Mouse (Mus musculus) neural tube, embryonic 14.5 days (tissue): ENCODE results near the gene Rock2. TPM values are rescaled to one million over a fixed set of nuclear protein-coding genes. Genes with fewer than 3 reads are reported as not detected.

Source experiments
- ATAC-seq: fragments of 200-750 bp; cut with Nextera tagmentation; 2 replicates; pipeline ENCODE4 v1.8.0; 2017; ENCODE audit warnings: low read depth, mild to moderate bottlenecking, moderate TSS enrichment, moderate library complexity
- H3K27ac ChIP-seq: fragments of 300-500 bp; sonication (generic); 2 replicates; pipeline ENCODE4 v1.5.1; 2014; ENCODE audit warnings: low read depth, mild to moderate bottlenecking, control low read depth, low read length, moderate library complexity, mixed read lengths
- H3K27me3 ChIP-seq: fragments of 300-500 bp; sonication (generic); 2 replicates; pipeline ENCODE4 v1.6.1; 2014; ENCODE audit warnings: low read length; ENCODE audit not compliant: control insufficient read depth, insufficient read depth
- H3K36me3 ChIP-seq: fragments of 300-500 bp; sonication (generic); 2 replicates; pipeline ENCODE4 v1.6.1; 2014; ENCODE audit warnings: low read length, mixed read lengths; ENCODE audit not compliant: control insufficient read depth, insufficient read depth
- H3K4me1 ChIP-seq: fragments of 300-500 bp; sonication (generic); 2 replicates; pipeline ENCODE4 v1.6.1; 2014; ENCODE audit warnings: low read length; ENCODE audit not compliant: control insufficient read depth, insufficient read depth
- H3K4me2 ChIP-seq: fragments of 300-500 bp; sonication (generic); 2 replicates; pipeline ENCODE4 v1.6.1; 2014; ENCODE audit warnings: mild to moderate bottlenecking, low read depth, low read length, control low read depth
- H3K4me3 ChIP-seq: fragments of 300-500 bp; sonication (generic); 2 replicates; pipeline ENCODE4 v1.5.1; 2014; ENCODE audit warnings: low read depth, low read length, control low read depth, mixed read lengths
- H3K9ac ChIP-seq: fragments of 300-500 bp; sonication (generic); replicated peaks from 2 replicates; pipeline ENCODE4 v1.6.1; 2014; ENCODE audit warnings: low read depth, mild to moderate bottlenecking, control low read depth, low read length, mixed read lengths
- H3K9me3 ChIP-seq: fragments of 300-500 bp; sonication (generic); 2 replicates; pipeline ENCODE4 v1.6.1; 2016; ENCODE audit warnings: low read length; ENCODE audit not compliant: control insufficient read depth
- WGBS: fragments of 180-500 bp; shearing (Covaris S2); extraction: QIAGEN DNeasy Blood & Tissue Kit; methylation state at CpG from one replicate; pipeline ENCODE4 v1.1.7; 2014; 5-methylcytosine and 5-hydroxymethylcytosine counted together
- polyA plus RNA-seq: library from polyadenylated mRNA; unstranded; fragments of >200 nt; fragmentation: Nextera tagmentation; extraction: Ambion mirVana; gene quantifications from 2 replicates; pipeline ENCODE4 v1.2.1, GENCODE M21; 2014

Gene Rock2
- polyA plus RNA-seq, 1 experiment from 2014 or later, result 17.9 TPM

DNA sequence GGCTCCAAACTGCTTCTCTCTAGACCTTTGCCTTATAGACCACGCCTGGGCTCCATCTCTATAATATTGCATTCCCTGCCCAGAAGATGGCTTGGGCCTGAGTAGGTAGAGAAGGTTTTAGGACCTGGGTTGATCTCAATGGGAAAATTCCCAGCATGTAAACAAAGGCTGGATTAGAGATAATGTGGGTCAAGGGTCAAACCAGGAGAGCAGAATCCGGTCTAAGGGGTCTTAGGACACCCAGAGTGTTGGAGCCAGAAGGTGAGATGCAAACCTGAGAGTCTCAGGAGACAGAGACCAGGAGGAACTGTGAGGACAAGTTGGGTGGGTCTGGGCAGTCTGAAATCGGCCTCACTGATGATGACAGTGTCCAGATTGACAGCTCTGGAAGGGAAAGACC, 18.0 kb upstream of the Rock2 start:
- no peak for ATAC-seq
- Histone ChIP-seq H3K27ac (no peak overlapping the region), H3K4me1 (no peaks in the 10 kb centered on the region), H3K27me3 (no peaks in the 10 kb centered on the region), H3K9me3 (no peaks in the 10 kb centered on the region), H3K36me3 (no peaks in the 10 kb centered on the region), H3K4me3 (no peak overlapping the region), H3K9ac (no peak overlapping the region), H3K4me2 (no peak overlapping the region)
- 75% methylated on average over 3 of the region's 3 CpGs for WGBS

DNA sequence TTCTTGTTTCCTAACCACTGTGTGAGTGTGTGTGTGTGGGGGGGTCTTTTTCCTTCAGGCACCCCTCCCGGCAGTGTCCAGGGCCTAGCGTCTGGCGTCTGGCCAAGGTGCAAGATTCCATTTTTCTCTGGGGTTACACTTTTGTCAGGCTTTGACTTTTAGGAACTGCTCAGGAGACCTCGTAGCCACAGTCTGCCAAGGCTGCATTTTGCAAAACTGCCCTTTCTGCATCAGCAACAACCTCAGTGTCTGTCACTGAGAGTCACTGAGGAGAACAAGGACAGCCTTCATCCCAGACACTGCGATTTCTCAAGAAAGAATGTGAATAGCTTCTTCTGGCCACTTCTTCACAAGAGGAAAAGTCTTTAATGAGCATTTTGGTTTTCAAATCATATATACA, 17.6 kb upstream of the Rock2 start:
- no peak overlapping the region for H3K27ac ChIP-seq
- no peaks in the 10 kb centered on the region for H3K36me3 ChIP-seq

DNA sequence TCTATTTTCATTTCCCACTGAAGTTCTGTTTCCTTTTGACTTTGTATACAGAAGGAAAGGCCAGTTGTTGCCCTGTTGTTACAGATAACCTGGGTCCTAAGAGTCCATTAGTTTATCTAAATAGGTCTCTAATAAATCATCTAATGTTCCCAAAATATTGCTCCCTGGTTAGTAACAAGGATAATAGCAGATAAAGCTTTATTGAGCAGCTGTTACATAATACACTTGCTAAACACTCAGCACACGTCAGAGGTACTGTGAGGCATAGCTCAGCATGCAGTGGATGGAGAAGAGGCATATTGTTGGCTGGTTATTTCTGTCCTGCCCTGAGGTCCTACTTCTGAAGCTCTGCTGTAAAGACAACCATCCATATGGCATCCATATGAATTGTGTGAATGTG, 17.0 kb upstream of the Rock2 start:
- no peaks in the 10 kb centered on the region for H3K27me3 ChIP-seq
- H3K9ac ChIP-seq, result no peak overlapping the region
- WGBS, result 56% methylated on average over 1 of the region's 1 CpGs
- no peak overlapping the region for H3K4me2 ChIP-seq
- H3K36me3 ChIP-seq, result no peaks in the 10 kb centered on the region
- no peak overlapping the region for H3K27ac ChIP-seq
- no peaks in the 10 kb centered on the region for H3K4me1 ChIP-seq
- H3K9me3 ChIP-seq, result no peaks in the 10 kb centered on the region
- no peak overlapping the region for H3K4me3 ChIP-seq
- no peak for ATAC-seq

More for the DNA sequence above, 17.6 kb upstream of the Rock2 start:
- no peak overlapping the region for H3K9ac ChIP-seq
- no peaks in the 10 kb centered on the region for H3K9me3 ChIP-seq
- WGBS, result 66% methylated on average over 5 of the region's 5 CpGs
- H3K4me1 ChIP-seq, result no peaks in the 10 kb centered on the region
- H3K27me3 ChIP-seq, result no peaks in the 10 kb centered on the region
- no peak for ATAC-seq
- no peak overlapping the region for H3K4me3 ChIP-seq
- H3K4me2 ChIP-seq, result no peak overlapping the region

DNA sequence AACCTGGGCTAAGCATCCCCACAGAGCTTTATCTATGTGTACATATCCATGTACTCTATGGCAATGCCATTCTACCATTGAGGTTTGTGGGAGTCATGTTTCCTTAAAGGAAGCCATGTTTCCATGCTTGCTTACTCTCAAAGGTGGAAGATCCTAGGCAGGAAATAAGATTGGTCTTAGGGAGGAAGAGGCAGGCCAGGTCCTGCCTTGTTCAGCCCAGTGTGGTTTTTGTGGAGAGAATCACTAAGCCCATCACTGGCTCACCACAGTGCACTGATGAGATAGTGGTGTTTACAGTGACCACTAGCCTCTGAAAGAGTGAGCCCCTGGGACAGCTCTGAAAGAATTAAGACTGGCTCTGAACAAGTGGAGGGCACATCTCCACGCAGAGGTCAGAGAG, 15.3 kb upstream of the Rock2 start:
- Histone ChIP-seq H3K9ac (no peak overlapping the region), H3K27me3 (no peaks in the 10 kb centered on the region), H3K4me2 (no peak overlapping the region), H3K36me3 (no peaks in the 10 kb centered on the region), H3K27ac (no peak overlapping the region), H3K4me3 (no peak overlapping the region), H3K4me1 (no peaks in the 10 kb centered on the region), H3K9me3 (no peaks in the 10 kb centered on the region)
- 77% methylated on average over 1 of the region's 1 CpGs for WGBS
- no peak for ATAC-seq

DNA sequence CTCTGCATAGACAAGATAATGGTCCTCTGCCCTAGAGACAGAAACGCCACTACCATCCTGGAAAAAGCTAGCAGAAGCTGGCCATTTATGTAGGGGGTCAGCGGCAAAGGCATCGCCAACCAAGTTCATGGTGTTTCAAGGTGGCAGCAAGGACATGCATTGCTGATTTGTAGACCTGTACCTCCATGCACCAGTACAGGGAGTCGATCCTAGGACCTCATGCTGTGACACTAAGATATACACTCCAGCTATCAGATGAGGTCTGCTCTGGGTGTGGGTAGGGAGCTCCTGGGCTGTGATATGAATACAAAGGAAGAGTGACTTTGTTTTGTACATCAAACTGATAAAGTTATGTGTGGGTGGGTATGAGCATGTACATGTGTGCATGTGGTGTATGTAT, 14.6 kb upstream of the Rock2 start:
- Histone ChIP-seq H3K4me3 (no peak overlapping the region), H3K27me3 (no peaks in the 10 kb centered on the region), H3K36me3 (no peaks in the 10 kb centered on the region), H3K27ac (no peak overlapping the region), H3K9me3 (no peaks in the 10 kb centered on the region), H3K9ac (no peak overlapping the region), H3K4me2 (no peak overlapping the region), H3K4me1 (no peaks in the 10 kb centered on the region)
- whole genome bisulfite sequencing, result 94% methylated on average over 4 of the region's 4 CpGs
- ATAC-seq, result no peak

DNA sequence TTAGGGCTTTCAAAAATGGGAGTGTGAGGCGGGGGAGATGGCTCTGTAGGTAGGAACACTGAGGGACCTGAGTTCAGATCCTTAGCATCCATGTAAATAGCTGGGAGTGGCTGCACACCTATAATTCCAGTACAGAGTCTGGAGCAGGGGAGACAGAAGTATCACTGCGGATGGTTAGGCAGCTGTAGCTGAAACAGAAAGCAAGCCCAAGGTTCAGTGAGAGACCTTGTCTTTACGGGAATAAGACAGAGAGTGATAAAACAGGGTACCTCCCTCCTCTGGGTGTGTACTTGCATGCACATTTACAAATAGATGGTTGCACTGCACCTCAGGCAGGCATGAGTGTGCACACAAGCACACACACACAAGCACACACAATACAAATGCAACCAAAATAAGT, 12.3 kb upstream of the Rock2 start:
- no peak overlapping the region for H3K27ac ChIP-seq
- no peak overlapping the region for H3K4me2 ChIP-seq
- ATAC-seq, result no peak
- no peaks in the 10 kb centered on the region for H3K36me3 ChIP-seq
- no peaks in the 10 kb centered on the region for H3K27me3 ChIP-seq
- H3K9ac ChIP-seq, result no peak overlapping the region
- no peaks in the 10 kb centered on the region for H3K4me1 ChIP-seq
- WGBS, result 92% methylated on average over 3 of the region's 3 CpGs
- no peaks in the 10 kb centered on the region for H3K9me3 ChIP-seq
- no peak overlapping the region for H3K4me3 ChIP-seq

DNA sequence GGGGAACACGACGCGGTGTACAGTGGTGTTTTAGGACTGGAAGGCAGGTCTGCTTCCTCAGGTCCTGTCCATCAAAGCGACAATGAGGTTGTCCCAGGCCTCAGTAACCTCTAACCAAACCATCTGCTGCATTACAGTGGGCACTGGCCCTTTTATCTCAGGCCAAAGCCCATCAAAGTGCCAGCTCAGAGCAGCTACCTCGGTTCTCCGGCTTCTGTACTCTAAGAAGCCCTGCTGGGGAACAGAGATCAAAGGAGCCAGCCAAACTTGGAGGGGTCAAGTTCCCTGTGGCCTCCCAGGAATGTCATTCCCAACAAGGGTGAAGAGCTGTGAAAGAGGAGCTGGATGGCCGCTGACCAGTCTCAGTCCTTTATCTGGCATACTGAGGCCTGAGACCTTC, 11.6 kb upstream of the Rock2 start:
- Histone ChIP-seq H3K9ac (no peak overlapping the region), H3K4me1 (no peaks in the 10 kb centered on the region), H3K27ac (no peak overlapping the region), H3K4me2 (no peak overlapping the region), H3K36me3 (no peaks in the 10 kb centered on the region), H3K9me3 (no peaks in the 10 kb centered on the region), H3K27me3 (no peaks in the 10 kb centered on the region), H3K4me3 (no peak overlapping the region)
- no peak for ATAC-seq
- 67% methylated on average over 7 of the region's 7 CpGs for WGBS

DNA sequence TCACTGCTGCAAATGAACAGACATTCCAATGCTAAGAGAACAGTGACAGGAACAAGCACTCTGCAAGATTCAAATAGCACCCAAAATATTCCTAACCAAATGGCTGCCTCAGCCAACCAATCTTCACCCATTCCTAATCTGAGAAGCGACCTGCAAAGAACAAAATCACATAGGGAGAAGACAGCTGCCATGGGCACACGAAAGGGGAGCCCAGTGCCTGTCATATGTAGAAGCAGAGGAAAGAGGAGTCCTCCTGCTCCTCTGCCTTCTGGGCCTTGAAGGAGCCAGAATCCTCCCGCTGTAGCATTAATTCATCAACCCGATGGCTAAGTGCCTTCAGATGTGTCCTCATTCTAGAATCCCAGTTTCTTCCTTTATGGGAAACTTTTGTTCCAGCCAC, 10.2 kb upstream of the Rock2 start:
- WGBS, result 93% methylated on average over 4 of the region's 4 CpGs
- no peaks in the 10 kb centered on the region for H3K27me3 ChIP-seq
- no peak overlapping the region for H3K9ac ChIP-seq
- H3K4me1 ChIP-seq, result no peaks in the 10 kb centered on the region
- H3K36me3 ChIP-seq, result no peaks in the 10 kb centered on the region
- no peaks in the 10 kb centered on the region for H3K9me3 ChIP-seq
- no peak for ATAC-seq
- no peak overlapping the region for H3K4me2 ChIP-seq
- no peak overlapping the region for H3K27ac ChIP-seq
- H3K4me3 ChIP-seq, result no peak overlapping the region

DNA sequence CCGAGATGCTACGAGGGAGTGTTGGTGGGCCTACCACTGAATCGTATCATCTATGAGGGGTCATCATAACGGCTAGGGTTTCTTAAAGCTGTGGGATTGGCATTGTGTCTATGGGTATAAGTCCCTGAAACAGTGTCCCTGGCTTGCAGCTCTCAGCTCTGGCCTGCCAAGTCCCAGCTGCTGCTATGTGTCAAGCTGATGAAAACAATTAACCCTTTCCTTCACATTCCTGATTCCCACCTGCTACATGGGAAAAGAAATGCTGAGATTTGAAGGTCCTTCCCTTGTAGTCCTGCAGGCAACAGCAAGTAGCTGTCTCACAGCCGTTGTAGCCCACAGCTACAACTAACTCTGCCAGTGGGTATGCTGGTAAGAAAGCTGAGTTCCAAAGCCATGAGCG, 8.3 kb upstream of the Rock2 start:
- H3K9me3 ChIP-seq, result no peaks in the 10 kb centered on the region
- no peaks in the 10 kb centered on the region for H3K27me3 ChIP-seq
- no peak overlapping the region for H3K9ac ChIP-seq
- no peak overlapping the region for H3K4me2 ChIP-seq
- WGBS, result 94% methylated on average over 6 of the region's 6 CpGs
- H3K27ac ChIP-seq, result no peak overlapping the region
- no peak overlapping the region for H3K4me3 ChIP-seq
- no peaks in the 10 kb centered on the region for H3K4me1 ChIP-seq
- H3K36me3 ChIP-seq, result no peaks in the 10 kb centered on the region
- ATAC-seq, result no peak

DNA sequence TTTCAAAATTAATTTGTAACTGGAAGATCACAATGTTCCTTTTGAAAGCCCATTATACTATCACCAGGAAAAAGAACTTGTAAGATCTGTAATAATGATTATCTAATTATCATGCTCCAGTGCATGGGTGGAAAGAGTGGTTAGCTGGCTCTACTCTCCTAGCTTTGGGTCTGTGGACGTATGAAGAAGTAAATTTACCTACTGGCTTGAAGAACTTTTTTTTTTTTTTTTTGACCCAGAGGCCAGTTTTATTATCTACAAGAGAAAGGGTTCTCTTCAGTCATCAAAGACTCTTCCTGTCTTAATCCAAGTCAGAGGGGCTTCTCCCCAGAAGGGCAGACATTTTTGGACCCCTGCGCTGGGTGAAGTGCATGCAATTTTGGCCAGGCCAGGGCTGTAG, 1.7 kb upstream of the Rock2 start:
- 87% methylated on average over 2 of the region's 2 CpGs for WGBS
- H3K4me2 ChIP-seq, result no peak overlapping the region
- no peaks in the 10 kb centered on the region for H3K36me3 ChIP-seq
- H3K4me3 ChIP-seq, result no peak overlapping the region
- no peak for ATAC-seq
- H3K27ac ChIP-seq, result no peak overlapping the region
- no peaks in the 10 kb centered on the region for H3K27me3 ChIP-seq
- H3K9me3 ChIP-seq, result no peaks in the 10 kb centered on the region
- H3K4me1 ChIP-seq, result peaks cover 19% of the 10 kb centered on the region
- H3K9ac ChIP-seq, result no peak overlapping the region
